Mouse (Mus musculus) ovary, postnatal 14 days (tissue): ENCODE results near the gene Cmss1.

Experiments used
- DNase-seq: peaks from one replicate; pipeline ENCODE4 v3.0.0; 2022; ENCODE audit warnings: low spot score

Cmss1 gene

DNA sequence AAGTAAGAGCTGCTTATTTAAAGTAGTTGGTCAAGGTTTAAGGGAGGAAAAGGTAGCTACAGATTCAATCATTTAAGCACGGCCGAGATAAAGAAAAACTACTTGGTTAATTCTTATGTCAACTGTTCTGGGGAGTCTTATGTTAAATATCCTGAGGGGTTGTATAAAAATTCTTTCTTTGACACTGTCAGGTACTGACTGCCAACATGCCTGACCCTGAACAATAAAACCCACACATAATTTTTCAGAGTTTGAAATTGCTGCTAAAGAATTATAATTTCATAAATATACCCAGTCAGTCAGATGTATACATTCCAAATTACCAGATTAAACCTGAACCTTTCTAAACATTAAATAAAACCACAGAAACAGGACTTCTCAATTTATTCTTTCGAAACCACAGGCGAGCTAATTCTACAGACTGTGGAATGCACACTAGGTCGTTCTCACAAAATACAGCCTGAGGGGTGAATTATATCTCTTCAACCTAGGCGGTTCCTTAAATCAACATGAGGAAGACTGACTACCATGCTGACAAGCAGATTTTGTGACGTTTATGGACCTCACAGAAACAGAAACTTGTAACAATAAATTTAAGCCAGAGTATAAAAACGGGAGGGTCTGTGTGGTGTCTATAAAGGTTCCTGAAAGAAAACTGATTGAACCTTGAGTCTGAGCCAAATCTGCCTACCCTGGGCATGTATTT, 223.2 kb downstream of the Cmss1 start:
- DNase-seq = no peak

- no peak for DNase-seq
Measured at GRCm38 (mm10) chr16:57378631-57379330, 227.9 kb downstream of the Cmss1 start.

DNA sequence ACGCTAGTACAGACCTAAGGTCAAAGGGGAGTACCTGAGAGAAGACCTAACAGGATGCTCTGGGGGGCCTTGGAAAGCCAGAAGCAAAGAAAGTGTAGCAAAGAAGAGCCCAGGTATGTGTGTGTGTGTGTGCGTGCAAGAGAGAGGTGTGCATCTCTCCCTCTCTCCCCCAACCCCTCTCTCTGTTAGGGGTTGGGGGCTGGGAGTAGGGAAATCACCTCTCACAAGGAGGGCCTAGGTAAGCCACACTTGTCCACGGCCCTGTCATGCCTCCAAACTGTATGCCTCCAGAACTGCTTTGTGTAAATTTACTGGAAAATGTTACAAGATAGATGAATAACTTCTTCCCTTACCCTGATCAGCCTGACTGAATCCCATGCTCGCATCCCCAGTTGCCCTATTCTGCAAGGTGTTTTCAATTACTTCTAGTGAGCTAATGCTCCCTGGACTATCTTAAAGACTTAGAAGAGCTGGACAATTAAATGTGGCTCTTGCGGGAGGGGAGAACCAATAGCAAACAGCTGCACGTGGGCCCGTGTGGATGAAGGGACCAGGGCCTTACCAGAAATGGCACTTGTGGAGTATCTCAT, 231.3 kb downstream of the Cmss1 start:
- DNase-seq = no peak

DNA sequence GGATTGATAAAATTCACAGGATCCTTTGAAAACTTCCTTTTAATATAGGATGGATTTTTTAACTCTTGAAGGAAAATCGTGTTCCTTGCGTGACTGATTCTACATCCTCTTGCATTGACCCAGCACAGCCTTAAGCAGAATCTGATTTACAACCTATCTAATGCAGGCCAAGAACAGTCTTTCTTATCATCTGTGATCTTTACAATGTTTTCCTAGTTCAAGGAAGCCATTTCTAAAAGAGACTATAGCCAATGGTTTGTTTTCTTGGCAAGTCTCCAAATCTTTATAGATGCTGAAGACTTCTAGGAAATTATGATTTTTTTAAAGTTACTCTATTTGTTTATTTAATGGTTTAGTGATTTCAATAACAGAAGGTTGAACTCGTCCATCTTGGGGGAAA, 234.5 kb downstream of the Cmss1 start:
- DNase-seq = no peak

DNA sequence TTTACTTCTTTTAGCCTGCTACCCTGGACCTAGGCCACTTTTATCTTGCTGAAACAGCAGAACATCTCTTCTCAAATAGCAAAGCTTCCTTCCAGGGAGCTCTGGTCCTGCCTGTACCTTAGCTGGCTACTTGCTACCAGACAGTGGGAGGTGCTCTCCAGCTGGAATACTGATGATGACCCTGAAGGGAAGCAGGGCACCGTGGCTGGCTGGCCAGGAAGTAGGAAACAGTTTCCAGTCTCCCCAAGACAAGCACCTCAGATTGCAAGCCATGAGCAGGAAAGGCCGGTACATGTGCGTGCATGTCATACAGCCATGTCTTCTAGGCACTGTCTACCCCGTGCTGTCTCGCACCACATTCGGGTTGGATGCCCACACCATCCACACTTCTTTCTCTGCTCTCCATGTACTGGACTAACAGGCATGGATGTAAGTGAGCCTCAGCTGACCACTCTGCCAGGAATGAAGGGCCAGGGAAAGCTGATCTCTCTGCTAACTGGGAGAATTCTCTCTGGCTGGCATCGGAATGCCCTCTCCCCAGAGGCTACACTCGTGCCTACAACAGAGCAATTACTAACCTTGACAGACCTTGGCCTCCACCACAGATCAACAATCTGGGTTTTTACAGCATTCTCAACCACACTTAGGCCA, 236.7 kb downstream of the Cmss1 start:
- no peak for DNase-seq

GRCm38 (mm10) chr16:57366941-57367694, 239.5 kb downstream of the Cmss1 start:
- DNase-seq = no peak

DNA sequence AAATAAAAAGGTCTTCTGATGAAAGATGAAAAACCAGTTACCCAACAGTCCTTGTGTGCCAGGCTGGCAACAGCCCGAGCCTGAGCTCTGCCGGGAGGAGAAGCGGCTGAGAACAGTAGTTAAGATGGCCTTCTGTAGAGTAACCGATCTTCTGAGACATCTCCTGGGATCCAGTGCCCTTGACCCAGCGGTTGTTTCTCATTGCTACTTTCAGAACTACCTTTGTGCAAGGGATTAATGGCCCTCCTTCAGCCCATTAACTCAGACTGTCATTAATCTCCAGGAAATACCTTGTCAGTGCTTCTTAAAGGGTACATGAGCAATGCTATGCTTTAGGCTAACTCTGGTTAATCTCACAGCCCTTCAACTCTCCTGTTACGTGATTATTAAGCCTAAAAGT, 240.5 kb downstream of the Cmss1 start:
- DNase-seq = no peak

GRCm38 (mm10) chr16:57364498-57364897, 242.2 kb downstream of the Cmss1 start:
- no peak for DNase-seq

GRCm38 (mm10) chr16:57362679-57363401, 243.8 kb downstream of the Cmss1 start:
- DNase-seq = peak; percentile 50

DNA sequence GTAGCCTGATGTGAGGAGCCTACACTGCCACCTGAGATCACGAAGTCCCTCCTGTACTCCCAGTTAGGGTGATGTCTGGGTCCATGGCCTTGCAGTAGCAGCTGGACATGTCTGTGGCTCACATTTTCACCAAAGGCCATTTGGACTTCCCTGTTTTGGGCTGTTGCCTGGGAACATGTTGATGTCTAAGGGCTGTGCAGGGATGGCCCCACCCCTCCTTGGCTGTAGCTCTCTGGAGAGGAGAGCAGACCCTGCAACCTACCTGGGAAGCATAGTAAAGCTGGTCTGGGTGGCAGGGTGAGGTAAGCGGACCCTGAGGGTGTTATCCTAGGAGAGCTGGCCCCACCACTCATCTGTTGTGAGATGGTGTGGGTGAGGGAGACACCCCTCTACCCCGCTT, 245.9 kb downstream of the Cmss1 start:
- no peak for DNase-seq

GRCm38 (mm10) chr16:57359251-57359650, 247.4 kb downstream of the Cmss1 start:
- DNase-seq = no peak

- DNase-seq = no peak
Measured at GRCm38 (mm10) chr16:57357011-57357410, 249.7 kb downstream of the Cmss1 start.

DNA sequence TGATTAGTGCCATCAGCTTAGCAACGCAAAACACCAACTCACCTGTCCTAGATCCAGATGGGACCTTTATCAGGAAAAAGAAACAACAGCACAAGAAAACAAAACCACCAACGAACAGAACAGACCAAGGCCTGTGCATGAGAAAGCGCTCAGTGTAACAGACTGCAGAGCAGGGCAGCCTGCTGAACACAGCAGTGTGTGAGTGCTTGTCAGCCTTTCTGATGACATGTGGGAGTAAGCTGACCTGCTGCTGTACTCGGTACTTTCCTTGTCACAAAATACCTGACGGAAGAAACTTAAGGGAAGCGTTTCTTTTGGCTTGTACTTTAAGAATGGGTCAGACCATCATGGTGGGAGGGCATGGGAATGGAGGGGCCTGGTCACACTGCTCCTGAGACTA, 250.2 kb downstream of the Cmss1 start:
- DNase-seq = no peak

DNA sequence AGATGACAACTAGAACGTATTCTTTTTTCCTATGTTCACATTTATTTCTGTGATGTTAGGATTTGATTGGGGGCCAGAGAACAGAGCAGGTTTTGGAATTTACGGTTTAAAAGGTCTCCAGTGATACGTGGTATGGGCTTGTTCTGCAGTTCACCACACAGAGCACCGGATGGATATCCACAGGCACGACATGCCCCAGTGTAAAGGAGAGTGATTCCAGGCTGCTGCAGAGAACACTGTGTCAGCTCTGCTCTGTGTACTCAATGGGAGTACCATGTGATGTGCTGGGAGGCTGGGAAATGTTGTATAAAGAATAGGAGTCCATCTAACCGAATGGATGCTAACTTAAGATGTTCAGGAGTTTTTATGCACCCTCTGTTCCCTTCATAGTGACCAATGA, 252.7 kb downstream of the Cmss1 start:
- no peak for DNase-seq

- DNase-seq = no peak
Measured at GRCm38 (mm10) chr16:57353166-57353721, 253.4 kb downstream of the Cmss1 start.

- no peak for DNase-seq
Measured at GRCm38 (mm10) chr16:57352751-57353150, 253.9 kb downstream of the Cmss1 start, which contains the start of gene Filip1l. Gene Filip1l, plus strand, starts transcription at chr16:57353093.

DNA sequence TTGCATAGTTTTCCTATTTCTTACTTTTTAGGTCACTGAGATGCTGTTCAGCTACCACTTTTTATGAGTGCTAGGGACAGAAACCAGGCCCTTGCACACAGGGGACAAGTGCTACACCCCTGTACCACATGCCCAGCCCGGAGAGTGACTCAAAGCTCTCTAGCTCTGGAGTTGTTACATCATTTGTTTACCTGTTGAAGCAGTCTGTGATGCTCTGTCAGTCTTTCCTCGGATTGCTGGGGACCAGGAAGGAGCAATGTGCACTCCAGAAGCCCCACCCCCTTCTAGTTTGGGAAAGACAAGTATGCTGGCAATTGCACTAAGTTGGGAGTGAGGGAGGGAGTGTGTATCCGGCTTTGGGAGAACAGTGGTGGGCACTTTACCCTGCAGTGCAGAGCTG, 257.0 kb downstream of the Cmss1 start:
- no peak for DNase-seq

DNA sequence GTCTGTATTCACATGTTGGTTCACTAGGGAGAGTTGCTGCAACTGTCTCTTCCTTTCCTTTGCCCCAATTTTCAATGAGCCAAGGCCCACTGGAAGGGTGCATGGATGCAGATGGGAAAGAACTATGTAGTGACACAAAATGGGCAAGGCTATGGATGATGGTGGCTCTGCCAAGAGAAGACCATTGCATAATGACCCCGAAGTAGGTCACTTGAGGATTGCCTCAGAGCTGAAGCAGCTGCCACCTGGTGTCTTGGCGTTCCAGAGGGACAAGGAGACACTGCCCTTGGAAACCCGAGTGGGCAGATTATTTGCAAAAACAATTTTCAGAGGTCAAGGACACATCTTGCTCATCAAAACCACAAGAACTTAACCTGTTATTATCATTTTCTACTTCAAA, 257.6 kb downstream of the Cmss1 start:
- no peak for DNase-seq

- no peak for DNase-seq
Measured at GRCm38 (mm10) chr16:57346258-57346657, 260.4 kb downstream of the Cmss1 start.

DNA sequence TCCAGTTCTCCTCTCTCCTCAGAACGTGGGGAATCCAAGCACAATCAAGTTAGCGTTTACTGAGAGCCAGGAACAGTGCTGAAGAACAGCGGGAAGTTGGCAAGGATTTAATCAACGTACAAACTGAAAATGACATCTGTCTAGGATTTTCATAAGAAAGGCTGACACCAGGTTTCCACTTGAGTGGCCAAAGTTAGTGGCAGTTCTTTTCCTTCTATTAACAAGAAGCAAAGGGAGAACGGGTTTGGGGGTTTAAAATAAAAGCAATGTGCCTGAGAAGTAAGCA, 266.1 kb downstream of the Cmss1 start:
- DNase-seq = no peak
